Mouse (Mus musculus) limb, embryonic 14.5 days (tissue): ENCODE measurements around the gene Lta. TPM values are rescaled to one million over a fixed set of nuclear protein-coding genes. Genes with fewer than 3 reads are reported as not detected.

ENCODE experiments used
- ATAC-seq: fragments of 200-750 bp; cut with Nextera tagmentation; 2 replicates; pipeline ENCODE4 v1.8.0; 2017; ENCODE audit warnings: low read depth, moderate number of reproducible peaks, moderate TSS enrichment; ENCODE audit not compliant: low FRiP score
- DNase-seq: peaks from one replicate; pipeline ENCODE4 v3.0.0-alpha.2; 2015; ENCODE audit warnings: low spot score
- H3K27ac ChIP-seq: fragments of 300-500 bp; sonication (generic); replicated peaks from 2 replicates; pipeline ENCODE4 v1.5.1; 2014; ENCODE audit warnings: low read depth, mild to moderate bottlenecking, low read length, moderate library complexity, mixed read lengths
- H3K27me3 ChIP-seq: fragments of 300-500 bp; sonication (generic); 2 replicates; pipeline ENCODE4 v1.6.1; 2014; ENCODE audit warnings: low read length, mixed read lengths; ENCODE audit not compliant: control insufficient read depth, insufficient read depth
- H3K36me3 ChIP-seq: fragments of 300-500 bp; sonication (generic); 2 replicates; pipeline ENCODE4 v1.6.1; 2014; ENCODE audit warnings: mild to moderate bottlenecking, low read length, moderate library complexity, mixed read lengths; ENCODE audit not compliant: control insufficient read depth, insufficient read depth
- H3K4me1 ChIP-seq: fragments of 300-500 bp; sonication (generic); 2 replicates; pipeline ENCODE4 v1.6.1; 2014; ENCODE audit warnings: antibody characterized with exemption, low read length, mixed read lengths; ENCODE audit not compliant: control insufficient read depth, insufficient read depth
- H3K4me2 ChIP-seq: fragments of 300-500 bp; sonication (generic); replicated peaks from 2 replicates; pipeline ENCODE4 v1.6.1; 2014; ENCODE audit warnings: low read depth, mild to moderate bottlenecking, low read length, moderate library complexity; ENCODE audit not compliant: severe bottlenecking
- H3K4me3 ChIP-seq: fragments of 300-500 bp; sonication (generic); replicated peaks from 2 replicates; pipeline ENCODE4 v1.5.1; 2014; ENCODE audit warnings: low read length
- H3K9ac ChIP-seq: fragments of 300-500 bp; sonication (generic); 2 replicates; pipeline ENCODE4 v1.6.1; 2014; ENCODE audit warnings: mild to moderate bottlenecking, low read depth, low read length, moderate library complexity; ENCODE audit not compliant: severe bottlenecking
- H3K9me3 ChIP-seq: fragments of 300-500 bp; sonication (generic); 2 replicates; pipeline ENCODE4 v1.6.1; 2016; ENCODE audit warnings: low read length; ENCODE audit not compliant: control insufficient read depth
- POLR2A ChIP-seq: fragments of 200-500 bp; IDR thresholded peaks from 2 replicates; pipeline ENCODE4 v1.8.0; 2012; ENCODE audit warnings: inconsistent platforms, mild to moderate bottlenecking, moderate library complexity, borderline replicate concordance; ENCODE audit not compliant: insufficient read depth, insufficient read length; ENCODE audit errors: extremely low read depth
- WGBS: fragments of 180-500 bp; shearing (Covaris S2); extraction: QIAGEN DNeasy Blood & Tissue Kit; methylation state at CpG from one replicate; pipeline ENCODE4 v1.1.7; 2014; 5-methylcytosine and 5-hydroxymethylcytosine counted together
- polyA plus RNA-seq, 2 experiments: library from polyadenylated mRNA; depleted of rRNA in 1 of 2; stranded (reverse) in 1 of 2; unstranded in 1 of 2; fragments of >200 nt; fragmentation: Nextera tagmentation in 1 of 2; extraction: Ambion mirVana in 1 of 2; gene quantifications; 2 replicates each; pipeline versions ENCODE4 v1.2.1 to v1.2.3; 2012 to 2014

Lta gene
- polyA plus RNA-seq, 2 experiments = 0.39 TPM; not detected in 1

GRCm38 (mm10) chr17:35158850-35159593 lies 46.1 kb downstream of the Lta start:
- no peak overlapping the region for H3K9ac ChIP-seq
- DNase-seq = no peak
- no peaks in the 10 kb centered on the region for H3K9me3 ChIP-seq
- ATAC-seq = no peak
- no peak overlapping the region for H3K27ac ChIP-seq
- no peak for TF ChIP-seq POLR2A
- peaks cover 6% of the 10 kb centered on the region for H3K4me1 ChIP-seq
- no peaks in the 10 kb centered on the region for H3K27me3 ChIP-seq
- WGBS = 94% methylated on average over 16 of the region's 16 CpGs
- no peak overlapping the region for H3K4me2 ChIP-seq
- H3K4me3 ChIP-seq = no peak overlapping the region
- peaks cover 87% of the 10 kb centered on the region for H3K36me3 ChIP-seq

DNA sequence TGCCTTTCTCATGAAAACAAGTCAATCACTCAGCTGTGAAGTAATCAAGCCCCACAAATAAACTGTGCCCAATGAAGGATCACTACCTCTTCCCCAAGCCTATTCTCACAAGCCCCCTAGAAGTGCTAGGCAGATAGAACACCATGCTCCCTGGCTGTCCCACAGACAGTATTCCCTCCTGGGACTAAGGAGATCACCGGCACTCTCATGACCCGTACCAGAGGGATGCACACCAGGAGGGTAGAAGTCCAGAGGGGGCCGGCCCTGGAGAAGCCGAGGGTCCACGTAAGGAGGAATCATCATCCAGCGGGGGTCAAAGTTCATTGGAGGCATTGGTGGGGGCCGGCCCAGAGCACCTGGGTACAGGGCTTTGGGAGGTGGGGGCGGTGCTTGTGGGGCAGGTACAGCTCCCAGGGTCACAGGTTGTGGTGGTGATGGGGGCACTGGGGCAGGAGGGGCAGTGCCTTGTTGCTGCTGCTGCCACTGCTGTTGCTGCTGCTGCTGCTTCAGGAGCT lies 47.4 kb downstream of the Lta start:
- DNase-seq (no peak), ATAC-seq (no peak)
- H3K4me3 ChIP-seq = no peak overlapping the region
- H3K4me1 ChIP-seq = peaks cover 4% of the 10 kb centered on the region
- 93% methylated on average over 8 of the region's 8 CpGs for WGBS
- no peaks in the 10 kb centered on the region for H3K27me3 ChIP-seq
- no peaks in the 10 kb centered on the region for H3K9me3 ChIP-seq
- TF ChIP-seq POLR2A = no peak
- H3K4me2 ChIP-seq = no peak overlapping the region
- peaks cover 98% of the 10 kb centered on the region for H3K36me3 ChIP-seq
- H3K9ac ChIP-seq = no peak overlapping the region
- no peak overlapping the region for H3K27ac ChIP-seq

DNA sequence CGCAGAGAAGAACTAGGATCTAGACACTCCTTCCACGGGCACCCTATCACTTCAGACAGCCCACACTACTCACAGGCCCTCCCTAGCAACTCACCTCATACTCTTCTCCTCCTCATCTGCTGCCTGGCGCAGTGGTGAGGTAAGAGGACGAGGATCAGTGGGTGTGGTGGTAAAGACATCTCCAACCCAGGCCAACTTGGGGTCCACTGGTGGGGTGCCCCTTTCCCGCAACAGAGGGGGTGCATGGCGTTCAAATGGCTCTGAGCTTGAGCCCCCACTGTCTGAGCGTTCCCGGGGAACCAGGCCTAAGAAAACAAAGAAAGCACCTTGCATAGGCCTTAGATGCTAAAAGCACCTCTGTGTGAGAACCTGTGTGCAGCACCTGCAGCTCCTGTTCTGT lies 47.9 kb downstream of the Lta start:
- Histone ChIP-seq H3K4me1 (no peaks in the 10 kb centered on the region; the same call in 1 of the 2 replicates), H3K9me3 (no peaks in the 10 kb centered on the region), H3K4me3 (no peak overlapping the region), H3K4me2 (no peak overlapping the region), H3K36me3 (peaks cover 100% of the 10 kb centered on the region), H3K27ac (no peak overlapping the region), H3K9ac (no peak overlapping the region), H3K27me3 (no peaks in the 10 kb centered on the region)
- DNase-seq = no peak
- TF ChIP-seq POLR2A = no peak
- ATAC-seq = no peak
- WGBS = 95% methylated on average over 8 of the region's 8 CpGs

GRCm38 (mm10) chr17:35156461-35157200 lies 48.5 kb downstream of the Lta start:
- ATAC-seq (no peak), DNase-seq (no peak)
- Histone ChIP-seq H3K4me2 (no peak overlapping the region), H3K27me3 (no peaks in the 10 kb centered on the region), H3K27ac (no peak overlapping the region), H3K4me3 (no peak overlapping the region), H3K9ac (no peak overlapping the region), H3K36me3 (peaks cover 100% of the 10 kb centered on the region), H3K9me3 (no peaks in the 10 kb centered on the region), H3K4me1 (no peaks in the 10 kb centered on the region)
- no peak for TF ChIP-seq POLR2A
- WGBS = 89% methylated on average over 33 of the region's 33 CpGs

DNA sequence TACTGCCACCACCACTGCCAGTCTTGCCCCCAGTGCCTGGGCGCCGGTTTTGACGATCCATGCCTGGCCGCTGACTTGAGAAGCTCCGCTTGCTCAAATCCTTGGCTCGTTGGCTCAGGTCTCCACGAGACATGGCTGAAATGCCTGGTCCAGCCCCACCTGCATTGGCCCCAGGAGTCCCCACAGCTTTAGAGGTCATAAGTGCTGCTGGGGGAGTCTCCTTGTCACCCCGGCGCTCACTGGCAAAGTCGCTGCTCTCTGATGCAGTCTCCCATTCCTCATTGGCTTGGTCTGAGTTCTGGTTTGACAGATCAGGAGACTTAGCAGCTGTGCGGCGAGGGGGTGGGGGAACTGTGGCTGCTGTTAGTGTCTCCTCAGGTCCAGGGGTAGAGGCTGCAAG lies 49.7 kb downstream of the Lta start:
- Histone ChIP-seq H3K4me3 (no peak overlapping the region), H3K4me1 (no peaks in the 10 kb centered on the region), H3K27me3 (no peaks in the 10 kb centered on the region), H3K4me2 (no peak overlapping the region), H3K36me3 (peaks cover 99% of the 10 kb centered on the region), H3K9ac (no peak overlapping the region), H3K27ac (no peak overlapping the region), H3K9me3 (no peaks in the 10 kb centered on the region)
- TF ChIP-seq POLR2A = no peak
- no peak for DNase-seq
- no peak for ATAC-seq
- 90% methylated on average over 12 of the region's 12 CpGs for WGBS
